Mouse (Mus musculus): ENCODE measurements around the gene Mrpl39. TPM values are rescaled to one million over a fixed set of nuclear protein-coding genes. Genes with fewer than 3 reads are reported as not detected.

Mrpl39 gene
- 25.7 and 43.2 TPM in 2 replicates for total RNA-seq (2014; rRNA removed)
- polyA plus RNA-seq (2015; fragmentation: Nextera tagmentation; extraction: Ambion mirVana) = 33.8 and 34.3 TPM in 2 replicates

- TF ChIP-seq CTCF (IDR thresholded peaks at IDR 0.05) = peak; percentile 89
- Histone ChIP-seq H3K4me3 (ENCODE audit: low read depth, low read length) (peak within 1 kb of the TSS; percentile 53), H3K9me3 (ENCODE audit: low read length) (no peaks in the 10 kb centered on the region), H3K27ac (ENCODE audit: low read depth, low read length) (peak within 1 kb of the TSS; percentile 47; the same call in 1 of the 2 replicates), H3K9ac (replicated peaks; ENCODE audit: low read length, poor library complexity, severe bottlenecking) (peak within 1 kb of the TSS; percentile 73), H3K4me2 (ENCODE audit: low read depth, low read length, poor library complexity, severe bottlenecking) (peak within 1 kb of the TSS; percentile 61), H3K4me1 (ENCODE audit: insufficient read depth, low read length) (no peaks in the 10 kb centered on the region; the same call in 1 of the 2 replicates), H3K27me3 (ENCODE audit: insufficient read depth, low read length) (no peaks in the 10 kb centered on the region), H3K36me3 (ENCODE audit: insufficient read depth, low read length) (peaks cover 14% of the 10 kb centered on the region; the same call in 1 of the 2 replicates)
- DNase-seq (ENCODE audit: low spot score) (peak; percentile 98), ATAC-seq (ENCODE audit: low FRiP score) (peak; percentile 98)
- WGBS = 1% methylated on average over 66 of the region's 66 CpGs
These were observed at the start of gene Mrpl39 for GRCm38 (mm10) chr16:84735166-84736105. TSS of gene Mrpl39 (minus strand) at chr16:84735742.

GRCm38 (mm10) chr16:84784966-84785365 lies 49.4 kb upstream of the Mrpl39 start:
- Histone ChIP-seq H3K36me3 (ENCODE audit: insufficient read depth, low read length) (no peaks in the 10 kb centered on the region), H3K9ac (replicated peaks; ENCODE audit: low read length, poor library complexity, severe bottlenecking) (no peak overlapping the region), H3K9me3 (ENCODE audit: low read length) (no peaks in the 10 kb centered on the region), H3K27ac (ENCODE audit: low read depth, low read length) (no peak overlapping the region), H3K4me1 (ENCODE audit: insufficient read depth, low read length) (no peaks in the 10 kb centered on the region), H3K4me2 (ENCODE audit: low read depth, low read length, poor library complexity, severe bottlenecking) (no peak overlapping the region), H3K27me3 (ENCODE audit: insufficient read depth, low read length) (no peaks in the 10 kb centered on the region), H3K4me3 (ENCODE audit: low read depth, low read length) (no peak overlapping the region)
- ATAC-seq (ENCODE audit: low FRiP score) (no peak), DNase-seq (ENCODE audit: low spot score) (no peak)
- 19% methylated on average over 7 of the region's 7 CpGs for WGBS
- no peak for TF ChIP-seq CTCF (IDR thresholded peaks at IDR 0.05)

- Histone ChIP-seq H3K4me3 (ENCODE audit: low read depth, low read length) (no peak overlapping the region), H3K27ac (ENCODE audit: low read depth, low read length) (no peak overlapping the region), H3K4me1 (ENCODE audit: insufficient read depth, low read length) (no peaks in the 10 kb centered on the region), H3K27me3 (ENCODE audit: insufficient read depth, low read length) (no peaks in the 10 kb centered on the region), H3K9ac (replicated peaks; ENCODE audit: low read length, poor library complexity, severe bottlenecking) (no peak overlapping the region), H3K36me3 (ENCODE audit: insufficient read depth, low read length) (no peaks in the 10 kb centered on the region), H3K9me3 (ENCODE audit: low read length) (no peaks in the 10 kb centered on the region), H3K4me2 (ENCODE audit: low read depth, low read length, poor library complexity, severe bottlenecking) (no peak overlapping the region)
- DNase-seq (ENCODE audit: low spot score) = peak; percentile 15
- 53% methylated on average over 2 of the region's 2 CpGs for WGBS
- no peak for ATAC-seq (ENCODE audit: low FRiP score)
- no peak for TF ChIP-seq CTCF (IDR thresholded peaks at IDR 0.05)
These were observed 47.7 kb upstream of the Mrpl39 start for GRCm38 (mm10) chr16:84783279-84783678.

GRCm38 (mm10) chr16:84779718-84780117 lies 44.2 kb upstream of the Mrpl39 start:
- no peak for ATAC-seq (ENCODE audit: low FRiP score)
- H3K27ac ChIP-seq (ENCODE audit: low read depth, low read length) = no peak overlapping the region
- WGBS = 85% methylated on average over 5 of the region's 5 CpGs
- H3K4me3 ChIP-seq (ENCODE audit: low read depth, low read length) = no peak overlapping the region
- H3K36me3 ChIP-seq (ENCODE audit: insufficient read depth, low read length) = no peaks in the 10 kb centered on the region
- no peaks in the 10 kb centered on the region for H3K27me3 ChIP-seq (ENCODE audit: insufficient read depth, low read length)
- TF ChIP-seq CTCF (IDR thresholded peaks at IDR 0.05) = no peak
- no peak overlapping the region for H3K9ac ChIP-seq (replicated peaks; ENCODE audit: low read length, poor library complexity, severe bottlenecking)
- no peak overlapping the region for H3K4me2 ChIP-seq (ENCODE audit: low read depth, low read length, poor library complexity, severe bottlenecking)
- DNase-seq (ENCODE audit: low spot score) = no peak
- no peaks in the 10 kb centered on the region for H3K9me3 ChIP-seq (ENCODE audit: low read length)
- H3K4me1 ChIP-seq (ENCODE audit: insufficient read depth, low read length) = no peaks in the 10 kb centered on the region

- H3K4me1 ChIP-seq (ENCODE audit: insufficient read depth, low read length) = no peaks in the 10 kb centered on the region
- no peaks in the 10 kb centered on the region for H3K9me3 ChIP-seq (ENCODE audit: low read length)
- H3K27ac ChIP-seq (ENCODE audit: low read depth, low read length) = no peak overlapping the region
- DNase-seq (ENCODE audit: low spot score) = no peak
- no peak overlapping the region for H3K9ac ChIP-seq (replicated peaks; ENCODE audit: low read length, poor library complexity, severe bottlenecking)
- no peak for TF ChIP-seq CTCF (IDR thresholded peaks at IDR 0.05)
- no peak overlapping the region for H3K4me3 ChIP-seq (ENCODE audit: low read depth, low read length)
- WGBS = 85% methylated on average over 6 of the region's 6 CpGs
- ATAC-seq (ENCODE audit: low FRiP score) = no peak
- H3K4me2 ChIP-seq (ENCODE audit: low read depth, low read length, poor library complexity, severe bottlenecking) = no peak overlapping the region
- no peaks in the 10 kb centered on the region for H3K27me3 ChIP-seq (ENCODE audit: insufficient read depth, low read length)
- H3K36me3 ChIP-seq (ENCODE audit: insufficient read depth, low read length) = no peaks in the 10 kb centered on the region
These were observed 43.5 kb upstream of the Mrpl39 start for GRCm38 (mm10) chr16:84778861-84779630.

Measured in midbrain, postnatal 0 days (tissue).